Mouse (Mus musculus) kidney, embryonic 16.5 days (tissue): ENCODE measurements around the gene Zkscan3. TPM values are rescaled to one million over a fixed set of nuclear protein-coding genes. Genes with fewer than 3 reads are reported as not detected.
A peak's percentile ranks its signal among the peaks of the same experiment; 100 is the strongest.
"Not testable (repeated sequence)": the region's sequence is repeated elsewhere in the genome, so short reads cannot be mapped to it uniquely, and the experiment has no call there.

Source experiments
- ATAC-seq: fragments of 200-750 bp; cut with Nextera tagmentation; 2 replicates; pipeline ENCODE4 v1.8.0; 2017; ENCODE audit warnings: moderate TSS enrichment; ENCODE audit not compliant: low FRiP score, low TSS enrichment
- H3K27ac ChIP-seq: fragments of 300-500 bp; sonication (generic); 2 replicates; pipeline ENCODE4 v1.5.1; 2014; ENCODE audit warnings: low read length
- H3K27me3 ChIP-seq: fragments of 300-500 bp; sonication (generic); 2 replicates; pipeline ENCODE4 v1.6.1; 2014; ENCODE audit warnings: low read length, control low read depth, mixed read lengths; ENCODE audit not compliant: insufficient read depth
- H3K36me3 ChIP-seq: fragments of 300-500 bp; sonication (generic); 2 replicates; pipeline ENCODE4 v1.6.1; 2014; ENCODE audit warnings: low read length, control low read depth, mixed read lengths; ENCODE audit not compliant: insufficient read depth
- H3K4me1 ChIP-seq: fragments of 300-500 bp; sonication (generic); 2 replicates; pipeline ENCODE4 v1.6.1; 2014; ENCODE audit warnings: low read length, control low read depth, mixed read lengths; ENCODE audit not compliant: insufficient read depth
- H3K4me2 ChIP-seq: fragments of 300-500 bp; sonication (generic); replicated peaks from 2 replicates; pipeline ENCODE4 v1.6.1; 2014; ENCODE audit warnings: low read depth, low read length
- H3K4me3 ChIP-seq: fragments of 300-500 bp; sonication (generic); 2 replicates; pipeline ENCODE4 v1.5.1; 2014; ENCODE audit warnings: mild to moderate bottlenecking, low read length
- H3K9ac ChIP-seq: fragments of 300-500 bp; sonication (generic); replicated peaks from 2 replicates; pipeline ENCODE4 v1.6.1; 2014; ENCODE audit warnings: low read length
- H3K9me3 ChIP-seq: fragments of 300-500 bp; sonication (generic); 2 replicates; pipeline ENCODE4 v1.6.1; 2016; ENCODE audit warnings: low read length, control low read depth
- WGBS: fragments of 180-500 bp; shearing (Covaris S2); extraction: QIAGEN DNeasy Blood & Tissue Kit; methylation state at CpG from one replicate; pipeline ENCODE4 v1.1.7; 2014; 5-methylcytosine and 5-hydroxymethylcytosine counted together
- polyA plus RNA-seq: library from polyadenylated mRNA; unstranded; fragments of >200 nt; fragmentation: Nextera tagmentation; extraction: Ambion mirVana; gene quantifications from 2 replicates; pipeline ENCODE4 v1.2.1, GENCODE M21; 2015

Gene Zkscan3
- polyA plus RNA-seq, 1 experiment from 2014 or later: 88.0 TPM

DNA sequence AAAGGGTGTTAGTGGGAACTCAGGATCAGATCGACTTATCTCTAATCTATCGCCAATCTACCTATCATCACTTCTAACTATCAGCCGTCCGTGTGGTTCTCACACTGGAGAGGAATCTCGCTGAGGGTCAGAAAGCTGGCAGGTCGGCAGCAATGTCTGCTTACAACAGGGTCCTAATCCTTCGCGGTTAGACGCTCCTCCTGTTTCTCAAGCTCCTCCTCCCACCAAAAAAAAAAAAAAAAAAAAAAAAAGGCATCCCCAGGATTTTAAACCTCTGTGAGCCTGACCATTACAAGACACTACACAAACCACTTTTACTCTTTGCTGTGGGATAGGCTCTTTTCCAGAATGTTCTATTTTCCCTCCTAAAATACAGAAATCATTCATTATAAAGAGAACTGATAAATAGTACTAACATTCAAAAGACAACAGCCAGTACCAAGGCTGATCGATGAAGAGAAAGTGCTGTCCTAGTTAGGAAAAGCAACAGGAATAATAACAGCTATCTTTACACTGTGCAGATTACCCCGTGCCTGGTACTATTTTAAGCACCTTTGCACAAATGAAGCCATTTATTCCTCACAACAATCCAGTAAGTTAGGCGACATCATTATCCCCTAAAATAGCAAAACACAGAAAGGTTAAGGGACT, 794 bp downstream of the Zkscan3 start:
- Histone ChIP-seq H3K4me2 (peak overlapping the region; percentile 86), H3K4me3 (peak overlapping the region; percentile 91), H3K27me3 (no peaks in the 10 kb centered on the region), H3K27ac (peak overlapping the region; percentile 82; the same call in 1 of the 2 replicates), H3K36me3 (peaks cover 17% of the 10 kb centered on the region), H3K4me1 (peaks cover 14% of the 10 kb centered on the region), H3K9me3 (no peaks in the 10 kb centered on the region), H3K9ac (peak overlapping the region; percentile 97)
- 0 out of 2 replicates have a peak, but pooled peaks have one; percentile 28 for ATAC-seq
- WGBS: 13% methylated on average over 12 of the region's 12 CpGs

GRCm38 (mm10) chr13:21401166-21401565, 1.4 kb downstream of the Zkscan3 start:
- ATAC-seq: no peak
- Histone ChIP-seq H3K4me2 (peak overlapping the region; percentile 86), H3K9me3 (no peaks in the 10 kb centered on the region), H3K9ac (peak overlapping the region; percentile 97), H3K27ac (no peak overlapping the region), H3K36me3 (peaks cover 22% of the 10 kb centered on the region), H3K27me3 (no peaks in the 10 kb centered on the region), H3K4me3 (peak overlapping the region; percentile 91), H3K4me1 (peaks cover 14% of the 10 kb centered on the region)
- 78% methylated on average over 3 of the region's 3 CpGs for WGBS

DNA sequence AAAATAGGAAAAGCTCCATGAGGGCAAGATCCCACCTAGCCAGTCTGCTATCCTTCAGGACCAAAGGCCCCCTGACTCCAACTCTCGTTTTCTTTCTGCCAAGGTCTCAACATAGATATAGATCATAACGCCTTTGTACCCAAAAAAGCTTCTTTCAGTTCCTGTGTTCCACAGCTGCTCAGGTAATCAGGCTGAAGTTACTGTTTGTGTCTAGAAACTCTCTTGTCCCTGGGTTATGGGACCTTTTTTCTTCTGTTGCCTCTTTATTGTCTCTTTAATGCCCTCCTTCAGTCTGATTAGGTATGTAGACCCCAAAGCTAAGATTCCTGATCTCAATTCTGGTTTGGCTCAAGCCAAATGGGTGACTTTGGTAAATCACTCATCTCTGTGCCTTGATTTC, 5.1 kb downstream of the Zkscan3 start:
- peaks cover 54% of the 10 kb centered on the region for H3K36me3 ChIP-seq
- 89% methylated on average over 2 of the region's 2 CpGs for WGBS

DNA sequence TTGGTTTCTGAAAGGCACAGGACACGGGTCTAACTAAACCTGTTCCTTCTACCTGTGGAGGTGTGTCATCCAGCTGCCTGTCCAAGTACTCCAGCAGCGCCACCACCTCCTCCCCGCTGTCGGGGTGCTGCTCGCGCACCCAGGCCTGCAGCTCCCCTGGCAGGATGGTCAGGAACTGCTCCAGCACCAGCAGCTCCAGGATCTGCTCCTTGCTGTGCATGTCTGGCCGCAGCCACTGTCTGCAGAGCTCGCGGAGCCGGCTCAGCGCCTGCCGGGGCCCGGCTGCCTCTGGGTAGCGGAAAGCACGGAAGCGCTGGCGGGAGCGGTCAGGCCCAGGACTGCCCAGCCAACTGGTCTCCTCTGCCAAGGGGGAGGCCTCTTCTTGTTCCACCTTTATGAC, 6.5 kb downstream of the Zkscan3 start:
- not testable (repeated sequence) for H3K4me3 ChIP-seq, H3K4me2 ChIP-seq, H3K9me3 ChIP-seq, H3K4me1 ChIP-seq, H3K27ac ChIP-seq, H3K9ac ChIP-seq, H3K27me3 ChIP-seq
- WGBS: 94% methylated on average over 13 of the region's 18 CpGs
- ATAC-seq: peak; percentile 63; the same call in 1 of the 2 replicates
- peaks cover 68% of the 10 kb centered on the region for H3K36me3 ChIP-seq

More for the DNA sequence above, 5.1 kb downstream of the Zkscan3 start:
- no peak overlapping the region for H3K27ac ChIP-seq
- no peaks in the 10 kb centered on the region for H3K27me3 ChIP-seq
- H3K9ac ChIP-seq: no peak overlapping the region
- no peak for ATAC-seq
- peaks cover 14% of the 10 kb centered on the region for H3K4me1 ChIP-seq
- no peak overlapping the region for H3K4me3 ChIP-seq
- no peak overlapping the region for H3K4me2 ChIP-seq
- peaks cover 2% of the 10 kb centered on the region; the same call in 1 of the 2 replicates for H3K9me3 ChIP-seq

DNA sequence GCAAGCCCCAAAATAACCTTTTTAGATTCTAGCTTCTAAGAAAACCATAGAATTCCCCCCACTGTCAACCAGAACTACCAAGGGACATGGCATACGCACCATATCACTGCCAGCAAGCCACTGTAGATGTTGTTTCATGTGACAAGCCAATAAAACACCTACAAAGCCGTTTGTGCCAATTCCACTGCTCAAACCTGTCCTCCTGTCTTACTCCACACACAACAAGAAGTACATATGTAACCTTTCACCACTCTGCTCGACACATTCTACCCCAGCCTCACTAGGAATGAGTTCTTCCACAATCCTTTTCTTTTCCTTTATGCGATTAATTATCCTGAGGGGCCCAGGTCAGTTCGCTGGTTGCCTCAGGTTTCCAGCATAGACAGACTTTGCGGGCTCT, 6.9 kb downstream of the Zkscan3 start:
- H3K27me3 ChIP-seq: no peaks in the 10 kb centered on the region
- H3K27ac ChIP-seq: no peak overlapping the region
- H3K4me2 ChIP-seq: no peak overlapping the region
- 72% methylated on average over 6 of the region's 6 CpGs for WGBS
- ATAC-seq: no peak
- H3K4me3 ChIP-seq: no peak overlapping the region
- no peak overlapping the region for H3K9ac ChIP-seq
- 0 out of 2 replicates have a peak, but pooled peaks cover 4% of the 10 kb centered on the region for H3K4me1 ChIP-seq
- H3K36me3 ChIP-seq: peaks cover 72% of the 10 kb centered on the region
- H3K9me3 ChIP-seq: peaks cover 3% of the 10 kb centered on the region; the same call in 1 of the 2 replicates

GRCm38 (mm10) chr13:21395211-21395610, 7.3 kb downstream of the Zkscan3 start:
- Histone ChIP-seq H3K4me1 (0 out of 2 replicates have a peak, but pooled peaks cover 4% of the 10 kb centered on the region), H3K27ac (no peak overlapping the region), H3K36me3 (peaks cover 76% of the 10 kb centered on the region), H3K4me2 (no peak overlapping the region), H3K27me3 (no peaks in the 10 kb centered on the region), H3K9me3 (peaks cover 3% of the 10 kb centered on the region; the same call in 1 of the 2 replicates), H3K9ac (no peak overlapping the region), H3K4me3 (no peak overlapping the region)
- 77% methylated on average over 1 of the region's 1 CpGs for WGBS
- ATAC-seq: no peak

DNA sequence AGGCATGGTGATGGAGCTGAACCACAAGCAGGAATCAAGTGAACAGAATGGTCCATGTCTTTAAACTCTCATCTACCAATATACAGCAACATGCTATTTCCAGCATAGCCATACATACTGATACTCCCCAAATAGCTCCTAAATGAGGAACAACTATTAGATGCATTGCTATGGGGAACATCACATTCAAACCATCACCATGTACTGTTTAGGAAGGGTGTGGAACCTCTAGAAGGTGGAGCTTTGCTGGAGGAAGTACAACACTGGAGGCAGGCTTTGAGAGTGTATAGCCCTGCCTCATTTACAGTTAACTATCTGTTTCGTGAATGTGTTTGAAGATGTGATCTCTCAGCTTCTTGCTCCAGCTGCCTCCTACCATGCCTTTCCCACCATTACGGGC, 24.8 kb downstream of the Zkscan3 start:
- H3K4me2 ChIP-seq: no peak overlapping the region
- ATAC-seq: no peak
- no peak overlapping the region for H3K4me3 ChIP-seq
- no peak overlapping the region for H3K9ac ChIP-seq
- H3K27me3 ChIP-seq: no peaks in the 10 kb centered on the region
- 88% methylated on average over 2 of the region's 2 CpGs for WGBS
- no peaks in the 10 kb centered on the region for H3K4me1 ChIP-seq
- H3K36me3 ChIP-seq: no peaks in the 10 kb centered on the region
- no peaks in the 10 kb centered on the region for H3K9me3 ChIP-seq
- H3K27ac ChIP-seq: no peak overlapping the region

GRCm38 (mm10) chr13:21372700-21373099, 29.9 kb downstream of the Zkscan3 start:
- no peak overlapping the region for H3K9ac ChIP-seq
- peaks cover 28% of the 10 kb centered on the region for H3K36me3 ChIP-seq
- H3K4me1 ChIP-seq: no peaks in the 10 kb centered on the region
- H3K27me3 ChIP-seq: no peaks in the 10 kb centered on the region
- no peak overlapping the region for H3K27ac ChIP-seq
- no peak overlapping the region for H3K4me2 ChIP-seq
- 89% methylated on average over 2 of the region's 2 CpGs for WGBS
- ATAC-seq: no peak
- H3K9me3 ChIP-seq: no peaks in the 10 kb centered on the region
- no peak overlapping the region for H3K4me3 ChIP-seq

GRCm38 (mm10) chr13:21366635-21367034, 35.9 kb downstream of the Zkscan3 start:
- no peaks in the 10 kb centered on the region for H3K9me3 ChIP-seq
- 86% methylated on average over 6 of the region's 6 CpGs for WGBS
- ATAC-seq: no peak
- H3K4me2 ChIP-seq: no peak overlapping the region
- H3K4me3 ChIP-seq: no peak overlapping the region
- no peaks in the 10 kb centered on the region for H3K27me3 ChIP-seq
- no peak overlapping the region for H3K27ac ChIP-seq
- H3K36me3 ChIP-seq: peaks cover 34% of the 10 kb centered on the region
- H3K9ac ChIP-seq: no peak overlapping the region
- peaks cover 19% of the 10 kb centered on the region for H3K4me1 ChIP-seq

DNA sequence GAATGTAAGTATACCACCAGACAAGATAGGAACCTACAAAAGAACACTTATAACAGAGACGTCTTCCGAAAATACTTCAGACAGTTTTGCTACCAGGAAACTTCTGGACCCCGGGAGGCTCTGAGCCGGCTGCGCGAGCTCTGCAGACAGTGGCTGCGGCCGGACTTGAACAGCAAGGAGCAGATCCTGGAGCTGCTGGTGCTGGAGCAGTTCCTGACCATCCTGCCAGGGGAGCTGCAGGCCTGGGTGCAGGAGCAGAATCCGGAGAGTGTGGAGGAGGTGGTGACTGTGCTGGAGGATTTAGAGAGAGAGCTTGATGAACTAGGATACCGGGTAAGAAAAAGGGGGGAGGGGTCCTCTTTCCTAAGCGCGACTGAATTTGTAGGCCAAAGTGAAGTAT, 38.8 kb downstream of the Zkscan3 start:
- Histone ChIP-seq H3K27me3 (no peaks in the 10 kb centered on the region), H3K4me2 (peak overlapping the region; percentile 71), H3K27ac (no peak overlapping the region), H3K9me3 (no peaks in the 10 kb centered on the region), H3K9ac (peak overlapping the region; percentile 41), H3K36me3 (peaks cover 11% of the 10 kb centered on the region), H3K4me3 (peak overlapping the region; percentile 89), H3K4me1 (peaks cover 19% of the 10 kb centered on the region)
- no peak for ATAC-seq
- 69% methylated on average over 12 of the region's 12 CpGs for WGBS
